In genomic region chr10:59646821-59647378, GRCm38 (mm10) we compare ENCODE assay signal across 1 mouse cellular context.
TF ChIP-seq lines count a peak whose summit lies in the region.

No protein-coding gene starts in this region.

TF ChIP-seq in MEL, 35 proteins besides CTCF, POLR2A, EP300 and RAD21:
- TF ChIP-seq TCF12 (IDR thresholded peaks at IDR 0.05; ENCODE audit: low read depth, low read length), result no peak
- peak; percentile 95 for TF ChIP-seq MAFK (IDR thresholded peaks at IDR 0.05; ENCODE audit: borderline replicate concordance, low read depth, low read length)
TF ChIP-seq in MEL: peak in this region for 1.
